Mouse (Mus musculus) hindbrain, embryonic 14.5 days (tissue): Measurements from ENCODE around the gene Gm26938. TPM values are rescaled to one million over a fixed set of nuclear protein-coding genes. Genes with fewer than 3 reads are reported as not detected.

Source experiments
- ATAC-seq: fragments of 200-750 bp; cut with Nextera tagmentation; 2 replicates; pipeline ENCODE4 v1.8.0; 2017; ENCODE audit warnings: moderate number of reproducible peaks, mild to moderate bottlenecking, moderate TSS enrichment, moderate library complexity; ENCODE audit not compliant: low FRiP score
- DNase-seq: peaks from one replicate; pipeline ENCODE4 v3.0.0-alpha.2; 2015; ENCODE audit warnings: low spot score
- H3K27ac ChIP-seq: fragments of 300-500 bp; sonication (generic); 2 replicates; pipeline ENCODE4 v1.5.1; 2014; ENCODE audit warnings: mild to moderate bottlenecking, moderate library complexity
- H3K27me3 ChIP-seq: fragments of 300-500 bp; sonication (generic); 2 replicates; pipeline ENCODE4 v1.6.1; 2014; ENCODE audit warnings: mild to moderate bottlenecking, low read length, mixed read lengths; ENCODE audit not compliant: control insufficient read depth, insufficient read depth
- H3K36me3 ChIP-seq: fragments of 300-500 bp; sonication (generic); replicated peaks from 2 replicates; pipeline ENCODE4 v1.6.1; 2014; ENCODE audit not compliant: control insufficient read depth, insufficient read depth
- H3K4me1 ChIP-seq: fragments of 300-500 bp; sonication (generic); replicated peaks from 2 replicates; pipeline ENCODE4 v1.6.1; 2014; ENCODE audit warnings: antibody characterized with exemption, low read length, mixed read lengths; ENCODE audit not compliant: control insufficient read depth, insufficient read depth
- H3K4me2 ChIP-seq: fragments of 300-500 bp; sonication (generic); replicated peaks from 2 replicates; pipeline ENCODE4 v1.6.1; 2014; ENCODE audit warnings: mild to moderate bottlenecking, moderate library complexity
- H3K4me3 ChIP-seq: fragments of 300-500 bp; sonication (generic); replicated peaks from 2 replicates; pipeline ENCODE4 v1.5.1; 2014; ENCODE audit warnings: mild to moderate bottlenecking, low read length
- H3K9ac ChIP-seq: fragments of 300-500 bp; sonication (generic); 2 replicates; pipeline ENCODE4 v1.6.1; 2014
- H3K9me3 ChIP-seq: fragments of 300-500 bp; sonication (generic); 2 replicates; pipeline ENCODE4 v1.6.1; 2016; ENCODE audit warnings: low read length; ENCODE audit not compliant: control insufficient read depth
- WGBS: fragments of 180-500 bp; shearing (Covaris S2); extraction: QIAGEN DNeasy Blood & Tissue Kit; methylation state at CpG from one replicate; pipeline ENCODE4 v1.1.7; 2014; 5-methylcytosine and 5-hydroxymethylcytosine counted together
- polyA plus RNA-seq: library from polyadenylated mRNA; unstranded; fragments of >200 nt; fragmentation: Nextera tagmentation; extraction: Ambion mirVana; gene quantifications from 2 replicates; pipeline ENCODE4 v1.2.1, GENCODE M21; 2014

Gm26938 gene
- 0.29 and 0.31 TPM in 2 replicates for polyA plus RNA-seq

GRCm38 (mm10) chr5:139826357-139827055, at the start of gene Gm26938, which contains the start of gene Psmg3:
Gene Gm26938, minus strand, starts transcription at chr5:139826407.
Gene Psmg3, minus strand, starts transcription at chr5:139826885.
- Histone ChIP-seq H3K9me3 (no peaks in the 10 kb centered on the region), H3K27ac (peak within 1 kb of the TSS; percentile 80), H3K4me1 (peaks cover 14% of the 10 kb centered on the region), H3K4me3 (peak within 1 kb of the TSS; percentile 86), H3K4me2 (peak within 1 kb of the TSS; percentile 97), H3K36me3 (peaks cover 23% of the 10 kb centered on the region), H3K27me3 (no peaks in the 10 kb centered on the region), H3K9ac (peak within 1 kb of the TSS; percentile 89)
- peak; percentile 92 for DNase-seq
- peak; percentile 82; the same call in 1 of the 2 replicates for ATAC-seq
- under 1% methylated on average over 43 of the region's 43 CpGs for WGBS

- Histone ChIP-seq H3K9me3 (no peaks in the 10 kb centered on the region), H3K4me3 (no peak overlapping the region), H3K9ac (no peak overlapping the region), H3K36me3 (no peaks in the 10 kb centered on the region), H3K4me2 (no peak overlapping the region), H3K4me1 (no peaks in the 10 kb centered on the region), H3K27ac (no peak overlapping the region), H3K27me3 (no peaks in the 10 kb centered on the region)
- no peak for ATAC-seq
- no peak for DNase-seq
- 87% methylated on average over 1 of the region's 1 CpGs for WGBS
Measured at GRCm38 (mm10) chr5:139871526-139871925, 45.3 kb upstream of the Gm26938 start.

DNA sequence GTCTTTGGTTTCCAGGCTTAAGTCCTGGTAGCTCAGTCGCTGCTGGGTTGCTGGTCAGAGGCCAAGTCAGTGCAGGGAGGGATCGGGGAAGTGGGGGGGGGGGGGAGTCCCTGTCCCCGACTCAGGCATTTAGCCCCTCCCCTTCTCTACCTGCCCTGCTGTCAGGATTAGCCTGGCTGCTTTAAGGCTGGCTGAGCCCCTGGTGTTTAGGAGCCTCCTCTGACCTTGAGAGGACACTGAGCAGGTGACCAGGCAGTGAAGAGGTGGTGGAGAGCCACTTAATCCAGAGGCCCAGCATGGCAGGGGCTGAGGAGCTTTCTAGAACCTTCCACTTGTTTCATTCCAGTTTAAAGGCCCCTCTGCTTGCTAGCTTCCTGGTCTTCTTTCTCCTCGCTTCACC, 44.7 kb upstream of the Gm26938 start:
- WGBS: 25% methylated on average over 4 of the region's 4 CpGs
- no peak for ATAC-seq
- Histone ChIP-seq H3K4me3 (no peak overlapping the region), H3K27ac (no peak overlapping the region), H3K27me3 (no peaks in the 10 kb centered on the region), H3K36me3 (no peaks in the 10 kb centered on the region), H3K4me1 (no peaks in the 10 kb centered on the region), H3K4me2 (no peak overlapping the region), H3K9me3 (no peaks in the 10 kb centered on the region), H3K9ac (no peak overlapping the region)
- DNase-seq: no peak

DNA sequence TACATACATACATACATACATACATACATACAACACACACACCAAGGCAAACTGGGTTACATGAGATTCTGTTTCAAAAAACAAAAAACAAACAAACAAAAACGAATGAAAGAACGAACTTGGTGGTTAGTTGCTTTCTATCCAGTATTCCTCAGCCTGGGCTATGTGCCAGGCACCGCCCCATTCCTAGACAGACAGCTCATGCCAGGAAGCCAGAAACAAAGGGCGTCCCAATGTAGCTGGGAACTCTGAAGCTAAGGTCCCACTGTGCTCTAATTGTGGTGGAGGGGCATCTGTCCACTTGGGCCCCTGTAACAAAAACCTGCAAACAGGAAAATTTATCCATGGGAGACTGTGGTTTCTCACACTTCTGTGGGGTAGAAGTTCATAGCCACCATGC, 36.6 kb upstream of the Gm26938 start:
- 46% methylated on average over 4 of the region's 4 CpGs for WGBS
- no peaks in the 10 kb centered on the region for H3K36me3 ChIP-seq
- no peak overlapping the region for H3K9ac ChIP-seq
- H3K27ac ChIP-seq: no peak overlapping the region
- H3K27me3 ChIP-seq: no peaks in the 10 kb centered on the region
- no peak overlapping the region for H3K4me2 ChIP-seq
- peak; percentile 58 for DNase-seq
- ATAC-seq: no peak
- no peak overlapping the region for H3K4me3 ChIP-seq
- peaks cover 10% of the 10 kb centered on the region for H3K4me1 ChIP-seq
- no peaks in the 10 kb centered on the region for H3K9me3 ChIP-seq

DNA sequence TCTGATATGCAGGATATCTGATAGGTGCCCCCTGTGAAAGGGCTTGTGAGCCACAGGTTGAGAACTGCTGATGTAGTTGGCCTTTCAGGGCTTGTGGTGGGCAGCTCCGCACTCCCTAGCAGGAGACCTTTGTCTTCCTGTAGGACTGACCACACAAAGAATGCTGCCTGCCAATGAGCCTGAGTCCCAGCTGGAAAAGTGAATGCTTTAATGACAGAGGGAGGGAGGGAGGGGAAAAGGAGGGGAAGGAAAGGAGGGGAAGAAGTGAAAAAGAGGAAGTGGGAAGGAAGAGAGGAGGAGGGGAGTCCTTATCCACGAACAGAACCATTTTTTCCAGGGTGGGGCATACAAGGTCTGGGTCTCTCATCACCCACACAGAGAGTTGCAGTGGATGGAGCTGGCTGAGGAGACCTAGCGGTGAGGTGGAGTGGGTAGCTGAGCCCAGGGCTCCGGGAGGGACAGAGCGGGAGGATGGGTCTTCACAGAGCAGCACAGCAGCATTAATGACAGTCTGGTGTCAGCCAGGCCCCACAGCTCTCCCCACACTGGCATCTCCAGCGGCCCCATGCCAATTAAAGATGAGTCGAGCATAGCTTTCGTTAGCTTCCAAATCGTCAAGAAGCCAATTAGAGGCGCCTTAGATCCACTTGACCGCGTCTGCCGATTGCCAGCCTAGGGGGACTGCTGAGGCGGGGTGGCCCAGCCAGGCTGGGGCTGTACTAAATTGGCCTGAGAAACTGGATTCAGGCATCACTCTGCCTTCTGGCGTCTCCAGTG, 34.3 kb upstream of the Gm26938 start:
- ATAC-seq (peak; percentile 31; the same call in 1 of the 2 replicates), DNase-seq (no peak)
- Histone ChIP-seq H3K9ac (peak overlapping the region; percentile 30; the same call in 1 of the 2 replicates), H3K4me3 (no peak overlapping the region), H3K4me1 (peaks cover 10% of the 10 kb centered on the region), H3K27ac (peak overlapping the region; percentile 2; the same call in 1 of the 2 replicates), H3K9me3 (no peaks in the 10 kb centered on the region), H3K27me3 (no peaks in the 10 kb centered on the region), H3K36me3 (no peaks in the 10 kb centered on the region), H3K4me2 (0 out of 2 replicates have a peak overlapping the region, but pooled peaks have one; percentile 29)
- WGBS: 16% methylated on average over 15 of the region's 15 CpGs

DNA sequence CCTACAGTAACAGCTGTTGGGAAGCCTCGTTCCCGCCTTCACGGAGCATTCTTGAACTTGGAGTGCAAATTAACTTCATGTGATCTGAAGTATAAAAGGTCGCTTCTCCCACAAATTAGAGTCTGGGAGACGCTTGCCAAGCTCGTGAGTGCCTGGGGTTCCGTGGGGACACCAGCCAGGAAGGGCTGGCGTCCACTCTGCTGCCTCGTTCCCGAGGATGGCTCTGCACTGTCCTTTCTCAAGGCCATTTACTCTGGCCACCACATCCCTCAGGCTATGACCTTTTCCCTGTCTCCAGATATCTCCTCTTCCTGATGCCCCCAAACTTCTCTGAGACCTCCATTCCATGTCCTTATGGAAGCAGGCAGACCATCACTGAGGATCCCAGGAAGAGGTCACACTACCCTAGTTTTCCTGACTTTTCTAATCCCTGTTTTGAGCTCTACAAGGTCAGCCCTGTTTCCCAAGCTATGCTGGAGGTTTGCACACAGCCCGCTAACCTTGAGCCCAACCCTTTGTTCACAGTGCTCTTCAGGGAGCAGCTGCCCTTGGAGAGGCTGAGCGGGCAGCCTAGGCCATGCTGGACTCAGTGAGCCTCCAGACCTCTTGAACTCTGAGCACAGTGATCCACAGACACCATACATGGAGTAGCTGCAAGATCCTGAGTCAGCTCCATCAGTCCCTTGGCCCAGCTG, 23.6 kb upstream of the Gm26938 start:
- Histone ChIP-seq H3K9me3 (peaks cover 2% of the 10 kb centered on the region; the same call in 1 of the 2 replicates), H3K4me2 (no peak overlapping the region), H3K36me3 (no peaks in the 10 kb centered on the region), H3K4me1 (peaks cover 7% of the 10 kb centered on the region; the same call in 1 of the 2 replicates), H3K27me3 (no peaks in the 10 kb centered on the region), H3K27ac (no peak overlapping the region), H3K9ac (no peak overlapping the region), H3K4me3 (no peak overlapping the region)
- WGBS: 70% methylated on average over 12 of the region's 12 CpGs
- ATAC-seq (no peak), DNase-seq (no peak)

- no peak overlapping the region for H3K4me3 ChIP-seq
- no peak for ATAC-seq
- H3K9ac ChIP-seq: no peak overlapping the region
- no peaks in the 10 kb centered on the region for H3K36me3 ChIP-seq
- H3K4me1 ChIP-seq: no peaks in the 10 kb centered on the region
- 21% methylated on average over 3 of the region's 3 CpGs for WGBS
- no peak overlapping the region for H3K4me2 ChIP-seq
- no peaks in the 10 kb centered on the region for H3K9me3 ChIP-seq
- H3K27me3 ChIP-seq: no peaks in the 10 kb centered on the region
- H3K27ac ChIP-seq: no peak overlapping the region
- DNase-seq: no peak
Measured at GRCm38 (mm10) chr5:139839142-139839541, 12.9 kb upstream of the Gm26938 start.

GRCm38 (mm10) chr5:139838476-139838892, 12.3 kb upstream of the Gm26938 start:
- H3K27me3 ChIP-seq: no peaks in the 10 kb centered on the region
- no peak overlapping the region for H3K4me3 ChIP-seq
- H3K27ac ChIP-seq: no peak overlapping the region
- no peaks in the 10 kb centered on the region for H3K9me3 ChIP-seq
- no peak overlapping the region for H3K4me2 ChIP-seq
- H3K4me1 ChIP-seq: no peaks in the 10 kb centered on the region
- H3K36me3 ChIP-seq: no peaks in the 10 kb centered on the region
- ATAC-seq (peak; percentile 53; the same call in 1 of the 2 replicates), DNase-seq (peak; percentile 87)
- H3K9ac ChIP-seq: no peak overlapping the region
- 8% methylated on average over 2 of the region's 2 CpGs for WGBS

- ATAC-seq (no peak), DNase-seq (no peak)
- no peak overlapping the region for H3K4me3 ChIP-seq
- 88% methylated on average over 7 of the region's 7 CpGs for WGBS
- H3K9me3 ChIP-seq: no peaks in the 10 kb centered on the region
- H3K9ac ChIP-seq: no peak overlapping the region
- no peak overlapping the region for H3K27ac ChIP-seq
- no peaks in the 10 kb centered on the region for H3K27me3 ChIP-seq
- no peak overlapping the region for H3K4me2 ChIP-seq
- no peaks in the 10 kb centered on the region for H3K4me1 ChIP-seq
- H3K36me3 ChIP-seq: no peaks in the 10 kb centered on the region
Measured at GRCm38 (mm10) chr5:139835706-139836105, 9.5 kb upstream of the Gm26938 start.
